Mouse (Mus musculus) granulocyte monocyte progenitor cell, adult 5-6 weeks (primary cell): ENCODE measurements around the gene Bbs2. TPM values are rescaled to one million over a fixed set of nuclear protein-coding genes. Genes with fewer than 3 reads are reported as not detected.

Source experiments
- total RNA-seq, 2 experiments: library from RNA; stranded (forward) in 1 of 2; stranded (reverse) in 1 of 2; fragments of 200-712, 200-1000 nt in 1 of 2; fragments of >200 nt in 1 of 2; fragmentation: Nextera tagmentation in 1 of 2; gene quantifications; 2 replicates each; pipeline ENCODE4 v1.2.3; 2014 to 2017

The Bbs2 gene
- total RNA-seq, 2 experiments from 2014 or later = 15.6 to 17.6 TPM

Other genes with a start within 250 kb of the Bbs2 start
- gene Amfr, start 86.1 kb downstream of the Bbs2 start, total RNA-seq (2014; fragmentation: Nextera tagmentation) = 32.8 and 34.2 TPM in 2 replicates
- 55.4 and 73.8 TPM in 2 replicates for gene Amfr, start 86.1 kb downstream of the Bbs2 start, total RNA-seq (2017)
- gene Nudt21, start 61.9 kb downstream of the Bbs2 start, total RNA-seq (2014; fragmentation: Nextera tagmentation) = 115 and 133 TPM in 2 replicates
- gene Nudt21, start 61.9 kb downstream of the Bbs2 start, total RNA-seq (2017) = 140 and 162 TPM in 2 replicates
- 36.1 and 38.6 TPM in 2 replicates for gene Ogfod1, start 61.7 kb downstream of the Bbs2 start, total RNA-seq (2014; fragmentation: Nextera tagmentation)
- 19.7 and 21.8 TPM in 2 replicates for gene Ogfod1, start 61.7 kb downstream of the Bbs2 start, total RNA-seq (2017)
- not detected in 2 replicates for gene Mt4, start 38.3 kb upstream of the Bbs2 start, total RNA-seq (2014; fragmentation: Nextera tagmentation)
- gene Mt4, start 38.3 kb upstream of the Bbs2 start, total RNA-seq (2017) = not detected in 2 replicates
- not detected in 2 replicates for gene Mt3, start 53.7 kb upstream of the Bbs2 start, total RNA-seq (2014; fragmentation: Nextera tagmentation)
- not detected in 2 replicates for gene Mt3, start 53.7 kb upstream of the Bbs2 start, total RNA-seq (2017)
- gene Mt2, start 73.7 kb upstream of the Bbs2 start, total RNA-seq (2014; fragmentation: Nextera tagmentation) = 0.82 and 4.7 TPM in 2 replicates
- gene Mt2, start 73.7 kb upstream of the Bbs2 start, total RNA-seq (2017) = 3.9 and 8.7 TPM in 2 replicates
- 120 and 175 TPM in 2 replicates for gene Mt1, start 80.2 kb upstream of the Bbs2 start, total RNA-seq (2014; fragmentation: Nextera tagmentation)
- gene Mt1, start 80.2 kb upstream of the Bbs2 start, total RNA-seq (2017) = 233 and 290 TPM in 2 replicates
- gene Nup93, start 115.6 kb upstream of the Bbs2 start, total RNA-seq (2014; fragmentation: Nextera tagmentation) = 38.9 and 45.1 TPM in 2 replicates
- gene Nup93, start 115.6 kb upstream of the Bbs2 start, total RNA-seq (2017) = 45.5 and 46.0 TPM in 2 replicates
- gene Slc12a3, start 230.3 kb upstream of the Bbs2 start, total RNA-seq (2014; fragmentation: Nextera tagmentation) = not detected in 2 replicates
- 0.26 TPM in 1 of 2 replicates, not detected in the other for gene Slc12a3, start 230.3 kb upstream of the Bbs2 start, total RNA-seq (2017)